Mouse (Mus musculus) liver, postnatal 0 days (tissue): ENCODE data around the gene Spatc1l.

Source experiments
- CTCF ChIP-seq: sonication (generic); IDR thresholded peaks from 2 replicates; pipeline ENCODE4 v1.5.1; 2016; ENCODE audit warnings: antibody characterized with exemption, low read depth
- EP300 ChIP-seq: IDR thresholded peaks from 2 replicates; pipeline ENCODE4 v1.6.1; 2016; ENCODE audit warnings: antibody characterized with exemption, low read depth, mild to moderate bottlenecking

DNA sequence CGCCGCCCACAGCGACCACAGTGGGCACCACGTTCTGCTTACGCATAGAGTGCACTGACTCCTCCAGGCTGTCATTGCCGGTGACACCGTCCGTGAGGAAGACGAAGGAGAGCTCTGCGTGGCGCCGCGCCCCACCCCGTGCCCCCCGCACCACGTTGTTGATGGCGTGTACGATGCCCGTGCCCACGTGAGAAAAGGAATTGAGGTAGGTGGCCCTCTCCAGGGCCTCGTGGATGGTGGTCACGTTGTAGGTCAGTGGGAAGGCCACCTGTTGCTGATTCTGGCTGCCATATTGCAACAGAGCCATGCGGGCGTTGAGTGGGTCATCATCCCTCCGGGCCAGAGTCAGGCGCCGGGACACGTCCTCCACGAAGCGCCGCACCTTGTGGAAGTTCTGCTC is 34.3 kb downstream of the Spatc1l start:
- TF ChIP-seq CTCF (no peak), EP300 (no peak)
